Mouse (Mus musculus): ENCODE data around the gene Prss43. TPM values are rescaled to one million over a fixed set of nuclear protein-coding genes. Genes with fewer than 3 reads are reported as not detected.

Gene Prss43
- polyA plus RNA-seq, 1 experiment = 0.08 TPM

DNA sequence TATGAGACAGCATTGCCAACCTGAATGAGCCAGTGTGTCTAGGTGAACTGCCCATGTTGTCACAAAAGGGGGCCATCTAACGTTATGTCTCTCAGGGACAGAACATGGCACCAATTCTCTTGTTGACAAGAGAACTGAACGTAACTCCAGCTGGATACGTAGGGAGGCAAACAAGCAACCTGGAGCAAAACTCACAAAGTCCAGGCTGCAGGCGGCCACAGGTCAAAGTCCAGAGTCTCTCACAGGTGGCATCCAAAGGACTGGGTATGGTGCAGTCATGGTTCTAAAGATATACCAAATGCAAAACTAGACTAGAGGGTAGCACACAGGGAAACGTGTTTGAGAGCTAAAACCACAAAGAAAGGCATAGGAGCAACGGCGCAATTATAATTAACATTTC is 5.1 kb upstream of the Prss43 start:
- WGBS = 83% methylated on average over 7 of the region's 7 CpGs
- Histone ChIP-seq H3K27me3 (ENCODE audit: control insufficient read depth, insufficient read depth, low read length) (no peaks in the 10 kb centered on the region), H3K4me1 (ENCODE audit: control insufficient read depth, insufficient read depth, low read length) (no peaks in the 10 kb centered on the region), H3K4me3 (replicated peaks; ENCODE audit: insufficient read depth, low read depth, low read length) (no peak overlapping the region), H3K27ac (ENCODE audit: insufficient read depth, low read length) (no peak overlapping the region)
- no peak for DNase-seq
- no peak for TF ChIP-seq POLR2A (IDR thresholded peaks at IDR 0.05; ENCODE audit: borderline replicate concordance, insufficient read depth, low read length)
- no peak for TF ChIP-seq CTCF (IDR thresholded peaks at IDR 0.05; ENCODE audit: borderline replicate concordance, insufficient read depth, low read depth, low read length)

DNA sequence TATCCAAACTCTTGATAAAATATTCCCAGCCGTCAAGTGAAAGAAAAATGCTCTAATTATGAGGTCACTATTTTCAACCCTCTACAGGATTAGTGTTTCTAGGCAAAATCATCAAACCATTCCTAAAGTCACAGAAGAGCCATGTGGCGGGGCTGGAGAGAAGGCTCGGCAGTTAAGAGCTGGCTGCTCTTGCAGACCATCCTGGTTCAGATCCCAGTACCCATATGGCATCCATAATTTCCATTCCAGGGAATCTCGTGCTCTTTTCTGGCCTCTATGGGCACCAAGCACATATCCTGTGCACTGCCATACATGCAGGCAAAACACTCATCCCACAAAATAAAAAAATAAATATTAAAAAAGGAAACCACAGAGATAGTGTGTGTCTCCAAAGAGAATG is 1.1 kb upstream of the Prss43 start:
- no peak overlapping the region for H3K4me3 ChIP-seq (replicated peaks; ENCODE audit: insufficient read depth, low read depth, low read length)
- no peak overlapping the region for H3K27ac ChIP-seq (ENCODE audit: insufficient read depth, low read length)
- WGBS = 19% methylated on average over 4 of the region's 4 CpGs
- TF ChIP-seq POLR2A (IDR thresholded peaks at IDR 0.05; ENCODE audit: borderline replicate concordance, insufficient read depth, low read length) (no peak), CTCF (IDR thresholded peaks at IDR 0.05; ENCODE audit: borderline replicate concordance, insufficient read depth, low read depth, low read length) (no peak)
- DNase-seq = no peak
- no peaks in the 10 kb centered on the region for H3K27me3 ChIP-seq (ENCODE audit: control insufficient read depth, insufficient read depth, low read length)
- no peaks in the 10 kb centered on the region for H3K4me1 ChIP-seq (ENCODE audit: control insufficient read depth, insufficient read depth, low read length)

DNA sequence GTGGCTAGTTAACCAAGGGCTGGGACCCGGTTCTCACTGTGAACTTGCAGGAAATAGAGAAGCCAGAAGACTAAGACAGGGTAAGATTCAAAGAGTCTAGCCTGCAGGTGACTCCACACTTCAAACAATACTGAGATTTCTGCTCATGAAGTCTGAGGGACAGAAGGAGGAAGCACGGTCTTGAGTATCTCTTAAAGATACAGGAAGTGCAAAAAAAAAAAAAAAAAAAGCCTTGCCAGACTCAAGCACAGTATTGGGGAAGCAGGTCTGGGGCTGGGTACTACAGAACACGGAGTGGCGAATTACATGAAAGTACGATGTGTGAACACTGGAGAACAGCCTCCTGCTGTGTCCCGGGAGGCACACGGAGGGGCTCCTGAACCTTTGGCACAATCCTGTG is 658 bp upstream of the Prss43 start:
- TF ChIP-seq CTCF (IDR thresholded peaks at IDR 0.05; ENCODE audit: borderline replicate concordance, insufficient read depth, low read depth, low read length) = no peak
- no peak for TF ChIP-seq POLR2A (IDR thresholded peaks at IDR 0.05; ENCODE audit: borderline replicate concordance, insufficient read depth, low read length)
- Histone ChIP-seq H3K27ac (ENCODE audit: insufficient read depth, low read length) (no peak overlapping the region), H3K4me1 (ENCODE audit: control insufficient read depth, insufficient read depth, low read length) (no peaks in the 10 kb centered on the region), H3K27me3 (ENCODE audit: control insufficient read depth, insufficient read depth, low read length) (no peaks in the 10 kb centered on the region), H3K4me3 (replicated peaks; ENCODE audit: insufficient read depth, low read depth, low read length) (no peak overlapping the region)
- no peak for DNase-seq
- 20% methylated on average over 7 of the region's 7 CpGs for WGBS

DNA sequence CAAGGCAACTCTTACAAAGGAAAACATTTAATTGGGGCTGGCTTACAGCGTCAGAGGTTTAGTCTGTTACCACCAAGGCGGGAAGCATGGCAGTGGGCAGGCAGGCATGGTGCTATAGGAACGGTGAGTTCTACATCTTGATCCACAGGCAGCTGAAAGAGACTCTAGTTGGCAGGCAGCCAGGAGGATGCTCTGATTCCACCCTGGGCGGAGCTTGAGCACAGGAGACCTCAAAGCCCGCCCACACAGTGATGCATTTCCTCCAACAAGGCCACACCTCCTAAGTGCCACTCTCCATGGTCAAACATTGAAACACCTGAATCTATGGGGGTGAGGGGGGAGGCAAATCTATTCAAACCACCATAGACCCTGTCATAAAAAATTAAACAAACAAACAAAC is 6.5 kb downstream of the Prss43 start:
- H3K4me1 ChIP-seq (ENCODE audit: control insufficient read depth, insufficient read depth, low read length) = no peaks in the 10 kb centered on the region
- no peak overlapping the region for H3K27ac ChIP-seq (ENCODE audit: insufficient read depth, low read length)
- DNase-seq = no peak
- no peak overlapping the region for H3K4me3 ChIP-seq (replicated peaks; ENCODE audit: insufficient read depth, low read depth, low read length)
- no peaks in the 10 kb centered on the region for H3K27me3 ChIP-seq (ENCODE audit: control insufficient read depth, insufficient read depth, low read length)
- TF ChIP-seq CTCF (IDR thresholded peaks at IDR 0.05; ENCODE audit: borderline replicate concordance, insufficient read depth, low read depth, low read length) (no peak), POLR2A (IDR thresholded peaks at IDR 0.05; ENCODE audit: borderline replicate concordance, insufficient read depth, low read length) (no peak)
- 77% methylated on average over 5 of the region's 5 CpGs for WGBS

DNA sequence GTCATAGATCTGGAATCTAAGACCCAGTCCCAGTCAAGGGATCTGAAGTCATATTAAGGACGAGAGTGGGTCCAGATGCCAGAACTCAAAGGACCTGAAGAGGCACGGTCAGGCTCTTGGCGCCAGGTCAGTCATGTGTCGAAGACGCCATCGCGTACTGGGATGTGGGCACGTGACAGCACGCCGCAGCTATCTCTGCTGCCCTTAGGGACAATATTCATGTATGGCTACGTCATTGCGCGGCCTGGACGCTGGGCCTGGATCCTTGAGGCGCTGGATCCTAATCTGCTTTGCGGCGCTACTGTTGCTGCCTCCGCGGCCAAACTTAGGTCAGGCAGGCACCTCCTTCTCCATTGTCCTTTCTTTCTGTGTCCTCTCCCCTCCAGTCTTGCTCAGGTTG is 7.9 kb downstream of the Prss43 start, which contains the start of gene Prss45:
Prss45 (plus strand) TSS at position 178 of the 400 bp plus-strand sequence.
- H3K27me3 ChIP-seq (ENCODE audit: control insufficient read depth, insufficient read depth, low read length) = no peaks in the 10 kb centered on the region
- H3K4me1 ChIP-seq (ENCODE audit: control insufficient read depth, insufficient read depth, low read length) = no peaks in the 10 kb centered on the region
- 87% methylated on average over 19 of the region's 19 CpGs for WGBS
- DNase-seq = no peak
- TF ChIP-seq POLR2A (IDR thresholded peaks at IDR 0.05; ENCODE audit: borderline replicate concordance, insufficient read depth, low read length) (no peak), CTCF (IDR thresholded peaks at IDR 0.05; ENCODE audit: borderline replicate concordance, insufficient read depth, low read depth, low read length) (no peak)
- no peak within 1 kb of the TSS for H3K4me3 ChIP-seq (replicated peaks; ENCODE audit: insufficient read depth, low read depth, low read length)
- H3K27ac ChIP-seq (ENCODE audit: insufficient read depth, low read length) = no peak within 1 kb of the TSS; the same call in 1 of the 2 replicates

DNA sequence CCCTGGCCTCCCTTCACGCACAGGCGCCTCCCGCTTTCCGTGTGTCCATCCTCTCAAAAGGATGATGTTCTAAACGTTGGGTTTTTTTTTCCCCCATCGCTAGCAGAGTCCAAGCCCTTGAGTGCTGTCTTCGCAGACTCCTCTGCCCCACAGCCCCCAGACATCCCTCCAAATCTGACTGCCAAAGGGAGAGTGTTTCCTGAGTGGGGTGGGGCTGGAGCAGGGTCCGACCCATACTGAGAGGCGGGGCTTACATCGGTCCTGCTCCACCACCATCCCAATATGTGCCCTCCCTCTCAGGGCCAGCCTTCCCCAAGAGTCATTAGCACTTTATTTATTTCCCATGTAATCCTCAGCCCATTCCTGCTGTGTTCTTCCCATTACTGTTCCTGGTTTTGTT is 8.5 kb downstream of the Prss43 start:
- Histone ChIP-seq H3K27ac (ENCODE audit: insufficient read depth, low read length) (no peak overlapping the region), H3K4me1 (ENCODE audit: control insufficient read depth, insufficient read depth, low read length) (no peaks in the 10 kb centered on the region), H3K27me3 (ENCODE audit: control insufficient read depth, insufficient read depth, low read length) (no peaks in the 10 kb centered on the region), H3K4me3 (replicated peaks; ENCODE audit: insufficient read depth, low read depth, low read length) (no peak overlapping the region)
- TF ChIP-seq CTCF (IDR thresholded peaks at IDR 0.05; ENCODE audit: borderline replicate concordance, insufficient read depth, low read depth, low read length) = no peak
- no peak for TF ChIP-seq POLR2A (IDR thresholded peaks at IDR 0.05; ENCODE audit: borderline replicate concordance, insufficient read depth, low read length)
- 41% methylated on average over 10 of the region's 10 CpGs for WGBS
- no peak for DNase-seq

DNA sequence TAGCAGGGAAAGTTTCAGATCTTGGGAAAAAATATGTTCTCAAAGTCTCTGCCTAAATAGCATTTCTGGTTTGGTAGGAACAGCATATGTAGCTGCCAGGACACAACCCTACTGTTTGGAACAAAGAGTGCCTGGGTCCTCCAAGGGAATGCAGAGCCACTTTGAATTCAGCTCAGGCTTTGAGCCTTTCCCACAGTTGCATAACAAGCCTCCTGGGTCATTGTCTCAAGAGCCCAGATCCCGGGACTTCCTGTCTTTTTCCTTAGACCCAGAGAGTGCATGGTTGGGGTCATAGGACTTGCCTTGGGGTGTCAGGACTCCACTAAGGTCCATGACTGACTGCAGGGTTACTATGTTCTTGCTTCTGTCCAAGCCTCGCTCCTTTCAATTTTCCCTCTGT is 9.6 kb downstream of the Prss43 start:
- H3K4me1 ChIP-seq (ENCODE audit: control insufficient read depth, insufficient read depth, low read length) = no peaks in the 10 kb centered on the region
- no peak overlapping the region for H3K27ac ChIP-seq (ENCODE audit: insufficient read depth, low read length)
- 50% methylated on average over 2 of the region's 2 CpGs for WGBS
- H3K4me3 ChIP-seq (replicated peaks; ENCODE audit: insufficient read depth, low read depth, low read length) = no peak overlapping the region
- DNase-seq = peak in 1 of 2 experiments; percentile 12
- TF ChIP-seq POLR2A (IDR thresholded peaks at IDR 0.05; ENCODE audit: borderline replicate concordance, insufficient read depth, low read length) = no peak
- TF ChIP-seq CTCF (IDR thresholded peaks at IDR 0.05; ENCODE audit: borderline replicate concordance, insufficient read depth, low read depth, low read length) = no peak
- H3K27me3 ChIP-seq (ENCODE audit: control insufficient read depth, insufficient read depth, low read length) = no peaks in the 10 kb centered on the region

DNA sequence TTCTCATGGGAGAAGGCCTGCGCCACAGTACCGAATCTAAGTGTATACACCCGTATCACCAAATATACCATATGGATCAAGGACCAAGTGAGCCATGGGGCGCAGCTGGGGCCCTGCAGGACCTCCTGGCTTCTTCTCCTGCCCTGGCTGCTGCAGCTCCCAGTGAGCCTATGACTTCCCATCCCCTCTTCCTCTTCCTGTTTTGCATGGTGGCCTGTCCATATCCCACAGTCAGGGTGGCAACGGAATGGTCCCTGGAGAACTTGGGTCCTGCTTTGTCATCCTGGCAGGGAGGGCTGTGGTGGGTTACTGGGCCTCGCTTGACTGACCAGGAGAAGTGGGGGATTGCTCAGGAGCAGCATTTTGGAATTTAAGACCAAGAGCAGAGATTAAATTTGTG is 14.4 kb downstream of the Prss43 start:
- Histone ChIP-seq H3K4me1 (ENCODE audit: control insufficient read depth, insufficient read depth, low read length) (no peaks in the 10 kb centered on the region), H3K4me3 (replicated peaks; ENCODE audit: insufficient read depth, low read depth, low read length) (no peak overlapping the region), H3K27ac (ENCODE audit: insufficient read depth, low read length) (no peak overlapping the region), H3K27me3 (ENCODE audit: control insufficient read depth, insufficient read depth, low read length) (no peaks in the 10 kb centered on the region)
- TF ChIP-seq CTCF (IDR thresholded peaks at IDR 0.05; ENCODE audit: borderline replicate concordance, insufficient read depth, low read depth, low read length) = no peak
- no peak for TF ChIP-seq POLR2A (IDR thresholded peaks at IDR 0.05; ENCODE audit: borderline replicate concordance, insufficient read depth, low read length)
- DNase-seq = no peak
- 44% methylated on average over 6 of the region's 6 CpGs for WGBS
